Mouse (Mus musculus) small intestine, adult 2 months (tissue): ENCODE measurements around the gene Gosr2.

Experiments used
- CTCF ChIP-seq: fragments of 200-500 bp; IDR thresholded peaks from 2 replicates; pipeline ENCODE4 v1.5.1; 2012; ENCODE audit warnings: low read depth, mild to moderate bottlenecking, control low read depth, inconsistent platforms, low read length, moderate library complexity, mixed read lengths; ENCODE audit not compliant: insufficient replicate concordance, insufficient read length; ENCODE audit errors: extremely low read depth
- POLR2A ChIP-seq: fragments of 200-500 bp; IDR thresholded peaks from 2 replicates; pipeline ENCODE4 v1.6.1; 2012; ENCODE audit warnings: low read depth, mild to moderate bottlenecking, control low read depth, inconsistent platforms, low read length, moderate library complexity

- no peak for TF ChIP-seq CTCF
- TF ChIP-seq POLR2A = no peak
These were observed 16.4 kb upstream of the Gosr2 start for GRCm38 (mm10) chr11:103714074-103714473.
